In genomic region chr10:111537410-111537809, GRCm38 (mm10) we compare ENCODE assay signal across 15 mouse cellular contexts. TPM values are rescaled to one million over a fixed set of nuclear protein-coding genes. Genes with fewer than 3 reads are reported as not detected.
DNase-seq lines count a peak whose midpoint lies in the region; ATAC-seq lines count a peak whose summit lies in the region.
"Had no signal": no experiment of that assay in that cellular context is flagged by ENCODE, and none has a peak within 500 bp of the region (broad histone marks: within the 10 kb centered on the region; RNA-seq: fewer than 3 reads in every experiment).

No protein-coding gene starts in this region.

- no peaks in the 10 kb centered on the region for H3K36me3 ChIP-seq in heart, embryonic 11.5 days (ENCODE audit: control insufficient read depth, insufficient read depth, low read length)
- no peaks in the 10 kb centered on the region for H3K36me3 ChIP-seq in liver, embryonic 11.5 days (ENCODE audit: control insufficient read depth, insufficient read depth, low read length)
- no peaks in the 10 kb centered on the region for H3K36me3 ChIP-seq in intestine, embryonic 14.5 days (ENCODE audit: control insufficient read depth, insufficient read depth, low read length)
- H3K36me3 ChIP-seq in neural tube, embryonic 14.5 days (ENCODE audit: control insufficient read depth, insufficient read depth, low read length), result no peaks in the 10 kb centered on the region
- H3K36me3 ChIP-seq: midbrain, embryonic 15.5 days; neural tube, embryonic 12.5 days had no signal

- peak overlapping the region; percentile 52; the same call in 1 of the 2 replicates for H3K9ac ChIP-seq in heart, embryonic 11.5 days (ENCODE audit: low read depth, low read length)
- H3K9ac ChIP-seq in liver, embryonic 11.5 days (ENCODE audit: low read depth, low read length), result no peak overlapping the region
- H3K9ac ChIP-seq in intestine, embryonic 14.5 days (ENCODE audit: low read length), result 0 out of 2 replicates have a peak overlapping the region, but pooled peaks have one; percentile 29
- no peak overlapping the region for H3K9ac ChIP-seq in neural tube, embryonic 14.5 days (replicated peaks; ENCODE audit: low read depth, low read length)
- H3K9ac ChIP-seq: midbrain, embryonic 15.5 days; neural tube, embryonic 12.5 days had no signal

- no peak for DNase-seq in heart, postnatal 25 days (ENCODE audit: low spot score)
- no peak for DNase-seq in liver, embryonic 11.5 days (ENCODE audit: low spot score)
- no peak for DNase-seq in liver
- DNase-seq in intestine, embryonic 14.5 days (ENCODE audit: low spot score), result no peak
- no peak for DNase-seq in layer of hippocampus, adult 11-12 months (ENCODE audit: low spot score)
- DNase-seq: cerebellum, adult 9-10 months; gastrocnemius, postnatal 14 days; kidney, postnatal 25 days; left cerebral cortex, postnatal 4 days; thymus, postnatal 14 days had no signal

- H3K9me3 ChIP-seq in heart, embryonic 11.5 days (replicated peaks; ENCODE audit: control insufficient read depth, low read length), result no peaks in the 10 kb centered on the region
- no peaks in the 10 kb centered on the region for H3K9me3 ChIP-seq in liver, embryonic 11.5 days (ENCODE audit: control insufficient read depth, low read length)
- no peaks in the 10 kb centered on the region for H3K9me3 ChIP-seq in intestine, embryonic 14.5 days (ENCODE audit: control insufficient read depth, low read length)
- H3K9me3 ChIP-seq in neural tube, embryonic 14.5 days (ENCODE audit: control insufficient read depth, low read length), result no peaks in the 10 kb centered on the region
- H3K9me3 ChIP-seq: midbrain, embryonic 15.5 days; neural tube, embryonic 12.5 days had no signal

- intact Hi-C loops in heart, postnatal 25 days (cut with DNase I), result no loop called here

- peak overlapping the region; percentile 12; the same call in 1 of the 2 replicates for H3K4me3 ChIP-seq in heart, embryonic 11.5 days (ENCODE audit: low read depth, low read length)
- no peak overlapping the region for H3K4me3 ChIP-seq in liver, embryonic 11.5 days (ENCODE audit: low read depth, low read length)
- H3K4me3 ChIP-seq in intestine, embryonic 14.5 days (ENCODE audit: low read depth, low read length), result no peak overlapping the region
- H3K4me3 ChIP-seq in neural tube, embryonic 14.5 days (ENCODE audit: low read depth, low read length), result no peak overlapping the region
- H3K4me3 ChIP-seq: midbrain, embryonic 15.5 days; neural tube, embryonic 12.5 days had no signal

- H3K4me2 ChIP-seq in heart, embryonic 11.5 days, result peak overlapping the region; percentile 50
- H3K4me2 ChIP-seq in liver, embryonic 11.5 days, result 0 out of 2 replicates have a peak overlapping the region, but pooled peaks have one; percentile 5
- peak overlapping the region; percentile 41 for H3K4me2 ChIP-seq in intestine, embryonic 14.5 days (ENCODE audit: low read length)
- peak overlapping the region; percentile 3; the same call in 1 of the 2 replicates for H3K4me2 ChIP-seq in neural tube, embryonic 14.5 days (ENCODE audit: low read depth, low read length)
- H3K4me2 ChIP-seq: midbrain, embryonic 15.5 days; neural tube, embryonic 12.5 days had no signal

- H3K27me3 ChIP-seq in heart, embryonic 11.5 days (ENCODE audit: control insufficient read depth, insufficient read depth, low read length), result no peaks in the 10 kb centered on the region
- H3K27me3 ChIP-seq in liver, embryonic 11.5 days (replicated peaks; ENCODE audit: control insufficient read depth, insufficient read depth, low read length), result no peaks in the 10 kb centered on the region
- H3K27me3 ChIP-seq in intestine, embryonic 14.5 days (replicated peaks; ENCODE audit: control insufficient read depth, insufficient read depth, low read length), result no peaks in the 10 kb centered on the region
- no peaks in the 10 kb centered on the region for H3K27me3 ChIP-seq in neural tube, embryonic 14.5 days (ENCODE audit: control insufficient read depth, insufficient read depth, low read length)
- H3K27me3 ChIP-seq: midbrain, embryonic 15.5 days; neural tube, embryonic 12.5 days had no signal

- no peak overlapping the region for H3K27ac ChIP-seq in heart, embryonic 11.5 days (ENCODE audit: low read depth, low read length)
- H3K27ac ChIP-seq in liver, embryonic 11.5 days (ENCODE audit: low read depth, low read length), result no peak overlapping the region
- H3K27ac ChIP-seq in intestine, embryonic 14.5 days (ENCODE audit: low read depth), result no peak overlapping the region
- H3K27ac ChIP-seq in neural tube, embryonic 14.5 days (ENCODE audit: low read depth, low read length), result peak overlapping the region; percentile 25; the same call in 1 of the 2 replicates
- H3K27ac ChIP-seq: hindbrain, postnatal 0 days; midbrain, embryonic 15.5 days; neural tube, embryonic 12.5 days had no signal

- no peaks in the 10 kb centered on the region for H3K4me1 ChIP-seq in heart, embryonic 11.5 days (ENCODE audit: control insufficient read depth, insufficient read depth, low read length)
- H3K4me1 ChIP-seq in liver, embryonic 11.5 days (replicated peaks; ENCODE audit: control insufficient read depth, insufficient read depth, low read length), result peaks cover 7% of the 10 kb centered on the region
- peaks cover 21% of the 10 kb centered on the region for H3K4me1 ChIP-seq in intestine, embryonic 14.5 days (replicated peaks; ENCODE audit: control insufficient read depth, insufficient read depth, low read length)
- peaks cover 6% of the 10 kb centered on the region; the same call in 1 of the 2 replicates for H3K4me1 ChIP-seq in neural tube, embryonic 14.5 days (ENCODE audit: control insufficient read depth, insufficient read depth, low read length)

- WGBS in heart, embryonic 11.5 days (ENCODE audit: insufficient replicate concordance), result 62% methylated on average over 19 of the region's 19 CpGs
- 69% methylated on average over 19 of the region's 19 CpGs for WGBS in liver, embryonic 11.5 days
- WGBS in intestine, embryonic 14.5 days, result 66% methylated on average over 19 of the region's 19 CpGs
- WGBS in neural tube, embryonic 14.5 days, result 79% methylated on average over 19 of the region's 19 CpGs

- ATAC-seq in heart, embryonic 11.5 days (replicated peaks; ENCODE audit: insufficient number of reproducible peaks, low FRiP score, low TSS enrichment), result no peak
- no peak for ATAC-seq in liver, embryonic 11.5 days (replicated peaks; ENCODE audit: low FRiP score)
- no peak for ATAC-seq in intestine, embryonic 14.5 days (replicated peaks; ENCODE audit: low FRiP score, low TSS enrichment, low read depth)
- ATAC-seq in neural tube, embryonic 14.5 days (ENCODE audit: low read depth), result peak; percentile 73
- ATAC-seq: hindbrain, postnatal 0 days; midbrain, embryonic 15.5 days had no signal

RNA-seq across cellular contexts. Expression of gene Phlda1, which starts 31.3 kb away (rescaled TPM):
- 20.9 and 22.2 TPM in 2 replicates for polyA plus RNA-seq in heart, embryonic 11.5 days (2014; fragmentation: Nextera tagmentation; extraction: Ambion mirVana)
- total RNA-seq in heart, postnatal 25 days (2021), result 10 to 100 TPM; 16.9 to 18.8 TPM
- 15.8 and 16.1 TPM in 2 replicates for polyA plus RNA-seq in liver, embryonic 11.5 days (2014; fragmentation: Nextera tagmentation; extraction: Ambion mirVana)
- 42.4 and 46.0 TPM in 2 replicates for polyA plus RNA-seq in intestine, embryonic 14.5 days (2014; fragmentation: Nextera tagmentation; extraction: Ambion mirVana)
- polyA plus RNA-seq in neural tube, embryonic 14.5 days (2014; fragmentation: Nextera tagmentation; extraction: Ambion mirVana), result 58.0 and 87.7 TPM in 2 replicates

Comparison
In these comparisons a context has a peak if more than half of its experiments do, and no peak if none do; other contexts are left out.
1. H3K9ac ChIP-seq: peak in heart, embryonic 11.5 days (single experiment) and intestine, embryonic 14.5 days (single experiment); none in liver, embryonic 11.5 days (single experiment) and neural tube, embryonic 14.5 days (single experiment).
2. Peak in every context shown above with its lines, with median percentiles within 50 percentile points of each other: H3K4me2 ChIP-seq.